Mouse (Mus musculus): ENCODE measurements around the gene Rap1a. TPM values are rescaled to one million over a fixed set of nuclear protein-coding genes. Genes with fewer than 3 reads are reported as not detected.
"Not testable (repeated sequence)": the region's sequence is repeated elsewhere in the genome, so short reads cannot be mapped to it uniquely, and the experiment has no call there.

Gene Rap1a
- total RNA-seq, 4 experiments from 2014 or later = 80.2 to 101 (median 89.7) TPM

DNA sequence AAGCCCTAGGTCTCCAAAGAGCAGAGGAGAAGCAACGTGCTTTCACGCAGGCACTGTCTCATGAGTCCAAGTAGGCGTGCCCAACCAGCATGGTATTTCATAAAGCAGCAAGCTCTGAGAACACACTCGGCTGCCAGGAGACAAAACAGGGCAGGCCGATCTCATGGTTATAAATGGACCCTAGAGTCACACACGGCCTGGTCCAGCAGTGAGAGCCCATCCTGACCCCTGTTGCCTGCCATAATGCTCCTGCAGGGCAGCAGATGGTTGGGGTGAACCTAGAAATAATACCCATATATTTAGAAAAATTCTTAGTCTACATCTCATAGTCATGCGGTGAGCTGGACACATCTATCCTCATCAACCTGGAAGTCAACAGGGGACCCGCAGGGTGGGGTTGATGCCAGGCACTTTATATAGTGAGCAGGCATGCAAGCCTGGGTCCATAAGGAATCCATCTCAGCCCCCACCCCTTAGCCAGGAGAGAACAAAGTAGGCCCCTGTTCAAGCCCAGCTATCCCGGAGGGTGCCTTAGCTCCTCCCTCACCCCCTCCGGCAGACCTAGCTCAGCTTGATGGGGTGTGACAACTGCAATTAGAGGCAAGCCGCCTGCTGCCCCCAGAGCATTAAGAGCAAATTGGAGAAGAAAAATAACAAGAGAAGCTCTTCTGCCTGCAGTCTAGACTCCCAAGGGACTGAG is 83.1 kb downstream of the Rap1a start:
- no peak for DNase-seq (ENCODE audit: low spot score in 2 of 2)

DNA sequence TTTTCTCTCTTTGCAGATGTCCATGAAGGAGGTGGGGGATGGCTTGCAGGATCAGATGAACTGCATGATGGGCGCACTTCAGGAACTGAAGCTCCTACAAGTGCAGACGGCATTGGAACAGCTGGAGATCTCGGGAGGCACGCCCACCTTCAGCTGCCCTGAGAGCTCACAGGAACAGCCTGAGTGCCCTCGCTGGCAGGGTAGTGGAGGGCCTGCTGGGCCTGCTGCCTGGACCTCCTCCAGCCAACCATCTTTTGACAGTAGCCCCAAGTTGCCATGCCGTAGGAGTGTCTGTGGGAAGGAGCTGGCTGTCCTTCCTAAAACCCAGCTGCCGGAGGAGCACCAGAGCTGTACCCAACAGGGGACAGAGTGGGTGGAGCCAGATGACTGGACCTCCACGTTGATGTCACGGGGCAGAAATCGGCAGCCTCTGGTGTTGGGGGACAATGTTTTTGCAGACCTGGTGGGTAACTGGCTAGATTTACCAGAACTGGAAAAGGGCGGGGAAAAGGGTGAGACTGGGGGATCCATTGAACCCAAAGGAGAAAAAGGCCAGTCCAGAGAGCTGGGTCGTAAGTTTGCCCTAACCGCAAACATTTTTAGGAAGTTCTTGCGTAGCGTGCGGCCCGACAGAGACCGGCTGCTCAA is 84.7 kb downstream of the Rap1a start:
- DNase-seq (ENCODE audit: low spot score in 2 of 2) = peak in 1 of 2 experiments; percentile 30

DNA sequence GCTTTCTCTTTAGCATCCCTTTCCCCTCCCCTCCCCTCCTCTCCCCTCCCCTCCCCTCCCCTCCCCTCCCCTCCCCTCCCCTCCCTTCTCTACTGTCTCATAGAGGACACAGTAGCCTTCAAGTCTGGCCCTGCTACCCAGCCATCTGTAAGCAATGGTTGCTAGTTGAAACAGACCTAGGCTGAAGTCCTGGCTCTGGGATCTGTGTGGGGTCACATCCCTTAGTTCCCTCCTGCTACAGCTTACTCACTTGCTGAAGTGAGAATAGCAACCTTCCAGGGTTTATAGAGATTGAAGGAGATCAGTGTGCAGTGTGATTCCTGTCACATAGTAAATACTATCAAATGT is 86.3 kb downstream of the Rap1a start:
- DNase-seq (ENCODE audit: low spot score in 2 of 2) = no peak

DNA sequence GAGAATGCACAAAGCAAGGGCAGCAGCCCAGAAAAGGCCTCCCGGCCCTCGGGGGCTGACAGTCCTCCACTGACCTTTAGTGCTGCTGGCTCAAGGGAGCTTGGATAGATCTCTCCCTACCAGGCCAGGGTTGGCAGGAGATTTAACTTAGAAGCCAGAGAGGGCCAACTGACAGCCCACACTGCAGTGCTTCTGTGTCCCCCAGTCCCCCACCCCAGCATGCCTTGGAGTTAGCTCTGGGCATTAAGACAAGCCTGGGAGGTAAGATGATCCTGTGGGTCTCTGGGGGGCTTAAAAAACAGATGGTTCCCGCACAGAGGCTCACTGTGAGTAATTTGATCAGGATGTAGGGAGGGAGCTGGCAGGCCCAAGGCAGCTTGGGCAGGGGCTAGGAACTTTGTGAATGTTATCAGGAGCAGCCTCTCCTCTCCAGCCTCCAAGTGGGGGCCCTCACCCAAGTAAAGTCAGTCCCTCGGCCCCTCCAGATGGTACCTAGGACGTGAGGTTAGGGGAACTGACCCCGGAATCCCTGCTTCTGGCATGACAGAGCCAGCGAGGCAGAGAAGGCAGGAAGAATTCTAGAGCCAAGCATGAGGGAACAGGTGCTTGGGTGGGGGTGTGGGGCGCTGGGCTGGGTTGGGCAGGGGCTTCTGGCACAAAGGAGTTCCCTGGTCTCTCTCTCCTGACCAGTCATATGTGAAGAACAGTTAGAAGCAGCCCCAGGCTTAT is 86.9 kb downstream of the Rap1a start:
- no peak for DNase-seq (ENCODE audit: low spot score in 2 of 2)

DNA sequence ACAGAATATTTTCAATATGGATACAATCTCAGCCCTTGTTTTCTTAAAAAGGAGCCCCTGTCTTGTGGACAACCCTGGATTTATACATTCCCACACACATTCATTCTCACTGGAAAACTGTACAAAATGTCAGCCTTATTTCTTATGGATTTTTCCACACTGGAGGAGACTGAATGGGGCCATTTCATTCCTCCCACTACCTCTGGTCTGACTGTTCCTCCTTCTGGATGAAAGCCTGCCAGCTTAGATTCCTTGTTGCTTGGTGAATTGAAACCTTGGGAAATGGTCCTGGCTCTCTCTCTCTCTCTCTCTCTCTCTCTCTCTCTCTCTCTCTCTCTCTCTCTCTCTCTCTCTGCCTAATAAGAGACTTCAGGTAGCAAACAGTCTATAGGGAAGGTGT is 88.3 kb downstream of the Rap1a start:
- no peak for DNase-seq (ENCODE audit: low spot score in 2 of 2)

DNA sequence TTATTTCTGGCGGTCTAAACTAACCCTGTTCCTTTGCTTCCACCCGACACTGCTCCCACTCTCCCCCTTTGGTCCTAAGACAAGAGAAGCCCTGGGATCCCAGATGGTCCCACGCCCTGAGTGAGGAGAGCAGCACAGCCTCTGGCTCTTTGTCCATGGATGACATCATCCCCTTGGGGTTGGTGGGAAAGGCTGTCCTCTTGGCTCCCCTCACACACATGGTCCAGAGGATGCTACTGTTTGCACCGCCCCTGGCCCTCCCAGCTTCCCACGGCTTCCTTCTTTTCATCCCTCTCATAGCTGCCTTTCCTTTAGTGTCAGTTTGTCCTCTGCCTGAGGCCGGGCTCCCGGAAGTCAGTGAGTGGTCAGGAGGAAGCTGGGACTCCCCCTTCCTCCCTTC is 89.4 kb downstream of the Rap1a start:
- DNase-seq (ENCODE audit: low spot score in 2 of 2) = no peak

DNA sequence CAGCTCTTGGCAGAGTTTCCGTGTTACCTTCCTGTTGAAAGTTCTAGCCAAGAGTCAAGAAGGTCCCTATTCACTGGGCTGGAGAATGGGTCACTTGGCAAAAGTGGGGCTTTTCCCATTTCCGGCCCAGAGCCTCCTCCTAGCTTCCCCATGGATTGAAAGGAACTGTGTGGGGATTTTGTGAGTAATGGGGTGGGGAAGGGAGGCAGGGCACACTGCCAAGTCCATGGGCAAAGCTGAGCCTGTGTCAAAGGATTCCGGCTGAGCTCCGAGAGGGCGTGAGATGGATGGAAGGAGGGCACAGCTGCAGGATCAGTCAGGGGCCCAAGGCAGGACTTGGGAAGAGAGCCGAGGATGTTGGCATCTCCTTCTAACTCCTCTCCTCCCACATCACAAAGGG is 90.9 kb downstream of the Rap1a start:
- DNase-seq (ENCODE audit: low spot score in 2 of 2) = peak in 1 of 2 experiments; percentile 45

DNA sequence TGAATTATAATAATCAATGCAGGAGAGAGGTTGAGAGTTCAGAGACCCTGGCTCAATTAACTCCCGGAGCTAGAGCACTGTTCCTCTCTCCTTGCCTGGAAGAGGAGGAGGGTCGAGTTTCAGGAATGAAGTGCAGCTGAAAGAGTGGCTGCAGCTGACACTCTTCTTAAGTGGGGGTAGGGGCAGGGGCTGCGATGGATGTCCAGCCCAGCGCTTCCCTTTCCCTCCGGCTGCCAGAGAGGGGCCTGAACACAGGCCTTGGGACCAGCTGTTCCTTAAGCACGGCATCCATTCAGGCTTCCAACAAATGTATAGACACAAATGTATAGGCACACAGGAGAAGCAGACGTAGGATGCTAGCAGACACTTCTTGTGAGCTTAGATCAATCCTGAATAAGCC is 93.5 kb downstream of the Rap1a start:
- DNase-seq (ENCODE audit: low spot score in 2 of 2) = no peak

DNA sequence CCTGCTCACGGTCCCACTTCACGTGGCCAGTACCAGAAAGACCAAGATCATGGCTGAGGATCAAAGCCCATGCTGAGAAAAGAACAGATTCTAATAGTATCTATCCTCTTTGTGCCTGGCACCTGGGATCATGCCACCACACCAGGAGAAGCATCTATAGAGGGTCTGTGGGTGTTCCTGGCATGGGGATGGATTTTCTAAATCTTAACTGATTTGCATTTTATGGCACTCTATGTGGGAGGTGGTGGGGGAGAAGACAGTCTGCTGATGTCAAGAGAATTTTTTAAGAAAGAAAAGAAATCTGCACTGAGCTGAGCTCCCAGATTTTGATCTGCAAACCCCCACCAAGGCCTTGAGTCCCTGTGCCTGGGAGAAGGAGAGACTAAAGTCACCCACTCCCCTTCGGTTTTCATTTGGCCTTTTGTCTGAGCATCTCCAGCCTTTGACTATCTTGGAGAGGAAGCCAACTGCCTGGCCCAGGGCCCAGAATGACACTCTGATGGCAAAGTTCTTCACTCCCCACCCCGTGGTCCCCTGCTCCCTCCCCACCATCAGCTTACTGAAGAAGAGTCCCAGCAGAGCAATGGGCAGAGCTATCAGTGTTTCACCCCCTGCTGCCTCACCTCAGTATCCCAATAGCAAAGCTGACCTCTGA is 94.6 kb downstream of the Rap1a start:
- DNase-seq (ENCODE audit: low spot score in 2 of 2) = peak in 1 of 2 experiments; percentile 45

DNA sequence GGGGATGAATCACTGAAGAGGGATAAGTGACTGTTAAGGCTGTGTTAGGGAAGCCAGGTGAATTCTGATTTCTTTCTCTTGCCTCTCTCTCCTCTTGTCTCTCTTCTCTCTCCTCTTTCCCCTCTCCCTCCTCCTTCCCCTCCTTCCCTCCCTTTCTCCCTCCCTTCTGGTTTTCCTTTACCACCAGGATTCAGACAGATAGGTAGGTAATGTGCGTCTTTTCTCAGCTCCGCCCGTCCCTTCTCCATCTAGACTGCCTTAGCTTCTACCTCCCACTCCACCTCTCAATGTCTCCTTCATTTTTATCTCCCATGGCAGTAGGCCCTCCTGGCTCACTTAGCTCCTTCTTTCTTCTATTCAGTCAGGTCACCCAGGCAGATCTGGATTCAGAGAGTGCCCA is 95.6 kb downstream of the Rap1a start:
- DNase-seq (ENCODE audit: low spot score in 2 of 2) = no peak

DNA sequence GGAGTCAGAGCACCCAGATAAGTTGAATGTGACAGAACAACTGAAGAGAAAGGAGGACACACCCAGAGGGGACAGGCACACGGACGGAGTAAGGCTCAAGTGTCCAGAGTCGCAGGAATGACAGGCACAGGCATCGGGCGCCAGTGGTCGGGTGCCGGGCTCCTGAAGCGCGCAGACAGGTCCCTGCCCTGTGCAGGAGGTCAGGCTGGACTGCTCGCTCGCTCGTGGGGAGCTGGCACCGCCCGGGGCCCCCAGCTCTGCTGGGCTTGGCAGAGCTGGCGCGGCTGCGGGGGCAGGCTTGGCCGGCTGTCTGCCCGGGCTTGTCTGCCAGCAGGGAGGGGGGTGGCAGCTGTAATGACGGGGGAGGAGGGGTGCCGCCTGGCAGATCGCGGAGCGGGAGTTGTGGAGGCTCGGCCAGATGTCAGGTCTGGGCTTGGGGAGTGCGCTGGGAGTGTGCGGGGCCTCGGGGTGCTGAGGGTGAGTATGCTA is 96.0 kb downstream of the Rap1a start:
- DNase-seq (ENCODE audit: low spot score in 2 of 2) = peak; percentile 86

DNA sequence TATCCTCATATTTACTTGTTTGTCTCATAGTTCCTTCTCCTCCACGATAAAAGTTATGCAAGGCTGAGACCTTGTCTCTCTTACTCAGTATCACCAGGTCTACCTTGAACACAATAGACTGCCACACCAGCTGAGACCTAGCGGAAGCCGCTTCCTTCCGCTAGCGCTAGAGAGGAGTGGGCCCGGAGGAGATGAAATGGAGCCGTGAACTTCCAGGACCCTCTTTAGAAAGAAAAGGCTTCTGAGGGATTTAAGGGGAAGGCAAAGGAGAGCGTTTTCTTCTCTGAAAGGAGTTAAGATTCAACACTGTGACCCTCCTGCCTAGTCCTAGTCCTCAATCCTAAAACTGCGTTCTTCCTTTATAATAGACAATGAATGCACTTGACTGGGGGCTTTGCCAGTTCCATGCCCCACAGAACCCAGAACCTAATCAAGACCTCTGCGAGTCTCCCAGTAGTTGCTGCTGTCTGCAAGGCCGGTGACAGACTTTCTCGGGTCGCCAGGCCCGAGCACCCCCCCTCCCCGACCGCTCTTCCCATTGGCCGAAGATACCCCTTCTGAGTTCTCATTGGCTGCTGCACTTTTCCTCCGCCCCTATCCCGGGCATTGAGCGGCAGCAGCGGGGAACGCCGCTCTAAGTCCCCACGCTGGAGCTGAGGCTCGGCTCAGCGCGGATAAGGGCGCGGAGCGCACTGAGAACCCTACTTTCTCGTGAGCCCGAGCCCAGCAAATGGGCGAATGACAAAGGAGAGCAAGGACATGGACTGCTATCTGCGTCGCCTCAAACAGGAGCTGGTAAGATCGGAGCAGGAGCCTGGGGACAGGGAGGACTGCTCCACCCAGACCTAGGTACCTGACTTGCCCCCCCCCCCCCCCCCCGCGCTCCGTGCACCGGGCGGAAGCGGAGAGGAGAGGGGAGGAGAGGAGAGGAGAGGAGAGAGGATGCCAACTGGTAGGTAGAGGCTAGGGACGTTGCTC is 96.8 kb downstream of the Rap1a start, which contains the start of gene Inka2:
TSS of gene Inka2 (plus strand) at position 569 of the 978 bp plus-strand sequence.
- DNase-seq (ENCODE audit: low spot score in 2 of 2) = peak; percentile 80 to 84

DNA sequence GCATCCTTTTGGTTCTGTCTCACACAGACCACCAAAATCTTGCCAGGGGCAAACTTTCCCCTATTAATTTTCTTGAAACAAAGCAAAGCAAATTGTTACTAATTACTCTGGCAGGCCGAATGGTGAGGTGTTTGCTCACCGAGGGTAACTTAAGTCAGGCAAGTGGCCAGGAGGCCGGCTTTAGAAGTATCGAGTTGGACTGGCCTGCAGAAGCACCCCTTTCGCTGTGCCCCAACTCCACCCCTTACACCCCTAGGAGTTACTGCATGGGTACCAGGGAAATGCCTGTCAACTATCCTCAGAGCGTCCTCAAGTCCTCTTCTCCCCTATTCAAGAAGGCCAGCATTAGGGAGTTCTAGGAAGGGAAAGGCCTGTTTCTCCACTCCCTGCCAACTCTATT is 97.6 kb downstream of the Rap1a start:
- no peak for DNase-seq (ENCODE audit: low spot score in 2 of 2)

DNA sequence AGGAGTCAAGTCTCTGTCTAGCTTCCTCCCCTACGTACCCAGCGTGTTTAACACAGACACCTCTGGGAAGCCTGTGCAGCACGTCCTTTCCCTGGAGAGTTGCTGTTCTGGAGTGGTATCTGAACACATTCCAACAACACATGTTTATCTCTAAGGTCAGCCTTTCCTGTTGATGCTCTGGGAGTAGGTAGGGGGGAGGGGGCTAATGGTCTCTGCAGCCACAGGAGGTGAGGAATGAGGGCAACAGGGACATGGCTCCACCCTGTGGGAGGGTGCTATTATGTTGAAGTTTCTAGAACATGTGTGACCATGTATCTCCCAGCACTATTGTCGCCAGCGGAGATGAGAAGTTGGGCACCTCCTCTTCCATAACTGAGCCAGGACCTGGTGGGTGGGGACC is 99.7 kb downstream of the Rap1a start:
- no peak for DNase-seq (ENCODE audit: low spot score in 2 of 2)

DNA sequence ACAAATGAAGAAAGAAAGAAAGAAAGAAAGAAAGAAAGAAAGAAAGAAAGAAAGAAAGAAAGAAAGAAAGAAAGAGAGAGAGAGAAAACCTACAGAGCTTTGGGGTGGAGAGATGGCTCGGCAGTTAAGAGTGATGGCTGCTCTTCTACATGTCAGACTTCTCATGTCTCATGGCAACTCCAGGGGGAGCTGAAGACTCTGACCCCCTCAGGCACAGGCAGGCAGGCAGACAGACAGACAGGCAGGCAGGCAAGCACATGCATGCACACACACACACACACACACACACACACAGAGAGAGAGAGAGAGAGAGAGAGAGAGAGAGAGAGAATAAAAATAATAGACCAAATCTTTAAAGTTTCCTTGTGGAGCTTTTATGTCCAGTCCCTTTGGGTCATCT is 100.3 kb downstream of the Rap1a start:
- DNase-seq (ENCODE audit: low spot score in 2 of 2) = not testable (repeated sequence)

DNA sequence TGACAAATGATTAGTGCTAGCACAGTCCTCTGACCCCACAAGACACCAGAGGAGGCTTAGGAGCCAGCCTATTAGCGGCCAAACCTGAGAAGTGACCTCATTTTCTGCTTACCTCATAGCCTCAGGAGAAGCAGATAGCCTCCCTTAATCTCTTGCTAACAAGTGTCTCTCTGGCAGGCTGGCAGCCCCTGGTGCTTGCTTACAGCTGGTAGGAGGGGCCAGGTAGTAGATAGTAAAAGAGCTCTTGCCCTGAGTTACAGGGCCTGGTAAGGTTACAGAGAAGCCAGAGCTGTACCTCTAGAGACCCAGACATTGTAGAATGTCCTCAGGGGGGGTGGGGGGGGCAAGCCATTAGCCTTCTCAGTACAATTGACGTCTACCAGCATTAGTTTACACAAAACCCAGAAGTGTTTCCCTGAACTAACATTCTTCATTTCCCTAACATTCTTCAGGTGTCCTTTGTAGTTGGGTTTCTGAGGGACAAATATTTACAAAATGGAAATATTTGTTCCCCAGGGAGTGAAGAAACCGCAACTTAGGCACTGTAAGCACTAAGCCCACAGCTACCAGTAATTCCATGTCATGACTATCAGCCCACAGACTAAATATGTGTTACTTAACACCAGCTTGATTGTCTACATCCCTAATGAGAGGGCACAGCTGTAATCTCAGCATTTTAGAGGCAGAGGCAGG is 101.7 kb downstream of the Rap1a start:
- DNase-seq (ENCODE audit: low spot score in 2 of 2) = no peak

DNA sequence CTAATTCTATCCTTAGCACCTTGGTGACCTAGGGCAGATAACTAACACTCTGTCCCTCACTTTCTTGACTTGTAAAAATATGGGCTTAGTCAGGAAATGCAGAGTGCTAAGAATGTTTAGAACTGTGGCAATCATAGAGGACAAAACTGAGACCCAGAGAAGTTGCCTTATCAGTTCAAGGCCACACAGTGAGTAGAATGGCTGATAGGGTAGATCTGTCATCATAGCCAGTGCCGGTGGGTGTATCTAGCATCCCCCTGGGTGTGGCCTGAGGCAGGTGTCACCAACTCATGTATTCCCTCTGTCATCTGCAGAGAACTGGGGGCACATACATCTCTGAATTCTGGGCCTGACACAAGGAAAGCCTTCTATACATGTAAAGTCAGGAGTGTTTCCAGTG is 102.8 kb downstream of the Rap1a start:
- DNase-seq (ENCODE audit: low spot score in 2 of 2) = no peak

DNA sequence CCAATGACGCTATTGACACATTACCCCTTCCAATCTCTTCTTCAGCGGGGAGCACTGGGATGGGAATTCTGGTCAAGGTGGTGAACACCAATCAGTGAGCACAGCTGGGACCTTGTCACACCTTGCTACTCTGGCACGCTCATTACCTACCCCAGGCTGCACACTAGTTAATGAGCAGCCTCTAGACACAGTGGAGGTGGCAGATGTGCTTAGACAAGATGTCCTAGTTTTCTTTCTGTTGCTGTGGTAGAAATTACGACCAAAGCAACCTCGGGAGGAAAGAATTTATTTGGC is 104.0 kb downstream of the Rap1a start:
- no peak for DNase-seq (ENCODE audit: low spot score in 2 of 2)

DNA sequence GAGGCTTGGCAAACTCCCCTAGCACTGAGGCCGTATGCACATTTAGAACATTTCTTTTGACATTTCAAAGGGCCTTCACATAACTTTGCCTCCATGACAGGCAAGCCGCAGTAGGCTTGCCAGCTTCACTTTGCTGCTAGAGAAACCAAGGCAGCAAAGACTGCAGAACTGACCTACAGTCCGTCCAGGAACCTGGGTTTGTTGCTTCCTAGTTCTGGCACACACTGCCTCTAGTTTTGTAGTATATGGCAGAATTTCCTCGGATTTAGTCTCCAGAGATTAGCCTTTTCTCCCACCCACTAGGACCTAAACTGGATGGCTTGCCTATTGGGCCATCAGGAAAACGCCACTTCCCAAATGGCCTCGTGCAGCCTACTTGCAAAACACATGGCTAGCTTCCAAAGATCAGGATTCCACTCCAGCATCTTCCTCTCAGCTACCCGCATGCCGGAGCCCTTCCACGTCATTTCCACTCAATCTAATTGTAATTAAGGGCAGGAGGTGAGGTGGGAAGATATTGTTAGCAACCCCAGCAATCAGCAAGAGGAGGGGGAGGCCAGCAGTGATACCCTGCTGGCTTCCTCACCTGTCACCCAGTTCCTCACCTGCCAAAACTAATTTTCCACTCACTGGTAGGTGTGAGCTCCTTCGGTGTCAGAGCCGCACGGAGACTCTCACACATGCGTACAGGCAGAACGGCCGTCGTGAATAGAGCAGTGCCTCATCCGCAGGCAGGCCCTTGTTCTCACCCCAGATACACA is 104.6 kb downstream of the Rap1a start:
- no peak for DNase-seq (ENCODE audit: low spot score in 2 of 2)
